15 mouse cellular contexts compared by ENCODE assay signal in the genomic region with DNA sequence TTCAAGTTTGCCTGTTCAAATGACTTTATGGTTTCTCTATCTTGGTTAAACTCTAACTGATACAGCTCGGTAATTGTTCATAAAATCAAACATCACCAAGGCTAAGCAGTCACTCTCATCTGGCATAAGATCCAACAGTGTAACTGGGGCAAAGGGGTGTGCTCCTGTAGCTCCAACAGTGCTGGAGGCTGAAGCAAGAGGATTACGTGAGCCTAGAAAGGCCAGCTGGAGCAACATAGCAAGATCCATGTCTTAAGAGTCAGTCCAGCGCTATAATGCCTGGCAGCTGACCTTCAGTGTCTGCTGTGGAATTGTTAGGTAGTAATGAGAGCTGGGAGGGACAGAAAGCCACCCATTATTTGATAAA. TPM values are rescaled to one million over a fixed set of nuclear protein-coding genes. Genes with fewer than 3 reads are reported as not detected.
DNase-seq lines count a peak whose midpoint lies in the region; ATAC-seq lines count a peak whose summit lies in the region.
"Had no signal": no experiment of that assay in that cellular context is flagged by ENCODE, and none has a peak within 500 bp of the region (broad histone marks: within the 10 kb centered on the region; RNA-seq: fewer than 3 reads in every experiment).

No protein-coding gene starts in this region.

- 0 out of 2 replicates have a peak, but pooled peaks cover 3% of the 10 kb centered on the region for H3K36me3 ChIP-seq in heart, embryonic 12.5 days

- H3K27me3 ChIP-seq in heart, embryonic 12.5 days (replicated peaks) = no peaks in the 10 kb centered on the region
- H3K27me3 ChIP-seq: embryonic facial prominence, embryonic 13.5 days; hindbrain, embryonic 12.5 days; limb, embryonic 12.5 days; megakaryocyte, embryonic 14.5 days had no signal

- H3K9me3 ChIP-seq in heart, embryonic 12.5 days (replicated peaks) = no peaks in the 10 kb centered on the region
- H3K9me3 ChIP-seq: embryonic facial prominence, embryonic 13.5 days; hindbrain, embryonic 12.5 days; limb, embryonic 12.5 days; megakaryocyte, embryonic 14.5 days had no signal

- H3K27ac ChIP-seq in heart, embryonic 12.5 days (ENCODE audit: poor library complexity, severe bottlenecking) = no peak overlapping the region
- H3K27ac ChIP-seq: embryonic facial prominence, embryonic 13.5 days; hindbrain, embryonic 12.5 days; left cerebral cortex, adult 2 months; limb, embryonic 12.5 days had no signal

- intact Hi-C loops in heart, postnatal 10 days (cut with DNase I) = no loop called here

- ATAC-seq in heart, embryonic 12.5 days (ENCODE audit: insufficient number of reproducible peaks, low FRiP score) = no peak

- DNase-seq in adrenal gland, adult 2 months = peak; percentile 37
- no peak for DNase-seq in adrenal gland, postnatal 25 days
- DNase-seq in heart, postnatal 10 days = peak; percentile 25 to 32
- DNase-seq in retina, adult 2 months (ENCODE audit: low read depth, low spot score) = peak; percentile 26
- no peak for DNase-seq in retina, embryonic 14.5 days (ENCODE audit: low spot score)
- no peak for DNase-seq in urinary bladder, postnatal 4 days (ENCODE audit: low spot score in 2 of 2)
- DNase-seq in spleen, adult 12 weeks (ENCODE audit: low spot score) = no peak
- DNase-seq: thymus, postnatal 14 days had no signal

- H3K4me3 ChIP-seq in heart, embryonic 12.5 days = no peak overlapping the region
- H3K4me3 ChIP-seq: embryonic facial prominence, embryonic 13.5 days; heart, adult 2 months; hindbrain, embryonic 12.5 days; left cerebral cortex, adult 2 months; limb, embryonic 12.5 days; megakaryocyte, embryonic 14.5 days had no signal

- WGBS in heart, embryonic 12.5 days = 86% methylated on average over 3 of the region's 3 CpGs

- H3K9ac ChIP-seq in heart, embryonic 12.5 days = no peak overlapping the region
- H3K9ac ChIP-seq: embryonic facial prominence, embryonic 13.5 days; hindbrain, embryonic 12.5 days; limb, embryonic 12.5 days had no signal

- no peak overlapping the region for H3K4me2 ChIP-seq in heart, embryonic 12.5 days
- H3K4me2 ChIP-seq: embryonic facial prominence, embryonic 13.5 days; hindbrain, embryonic 12.5 days; limb, embryonic 12.5 days had no signal

- H3K4me1 ChIP-seq in heart, embryonic 12.5 days (replicated peaks) = peaks cover 5% of the 10 kb centered on the region; the same call in 1 of the 2 replicates
- H3K4me1 ChIP-seq: embryonic facial prominence, embryonic 13.5 days; hindbrain, embryonic 12.5 days; limb, embryonic 12.5 days had no signal

RNA-seq across cellular contexts. Expression of a gene that starts 10.5 kb away (rescaled TPM):
- total RNA-seq in adrenal gland, adult 2 months (2021) = 10 to 100 TPM; 37.2 to 39.4 TPM
- 6.6 and 7.9 TPM in 2 replicates for polyA plus RNA-seq in adrenal gland, adult 2 months (2012; rRNA removed)
- 46.9 and 50.2 TPM in 2 replicates for total RNA-seq in adrenal gland, postnatal 25 days (2021)
- 10 to 100 TPM; 43.6 to 60.4 TPM for total RNA-seq in heart, postnatal 10 days (2021)
- 155 and 173 TPM in 2 replicates for polyA plus RNA-seq in heart, embryonic 12.5 days (2016; fragmentation: Nextera tagmentation; extraction: Ambion mirVana)

RNA-seq across cellular contexts. Expression of a gene that starts 11.0 kb away (rescaled TPM):
- total RNA-seq in adrenal gland, adult 2 months (2021) = 10 to 100 TPM; 43.0 to 53.0 TPM
- 44.8 and 75.6 TPM in 2 replicates for polyA plus RNA-seq in adrenal gland, adult 2 months (2012; rRNA removed)
- 44.5 and 48.4 TPM in 2 replicates for total RNA-seq in adrenal gland, postnatal 25 days (2021)
- total RNA-seq in heart, postnatal 10 days (2021) = 10 to 100 TPM; 25.8 to 27.1 TPM
- 22.3 and 24.1 TPM in 2 replicates for polyA plus RNA-seq in heart, embryonic 12.5 days (2016; fragmentation: Nextera tagmentation; extraction: Ambion mirVana)

RNA-seq across cellular contexts. Expression of a gene that starts 37.7 kb away (rescaled TPM):
- not detected for total RNA-seq in adrenal gland, adult 2 months (2021)
- polyA plus RNA-seq in adrenal gland, adult 2 months (2012; rRNA removed) = 0.10 TPM in 1 of 2 replicates, not detected in the other
- total RNA-seq in adrenal gland, postnatal 25 days (2021) = not detected in 2 replicates
- under 1 TPM; 0.25 to 0.60 TPM for total RNA-seq in heart, postnatal 10 days (2021)
- polyA plus RNA-seq in heart, embryonic 12.5 days (2016; fragmentation: Nextera tagmentation; extraction: Ambion mirVana) = 0.50 and 0.70 TPM in 2 replicates
- total RNA-seq: heart, adult 2 months had no signal

Comparison
In these comparisons a context has a peak if more than half of its experiments do, and no peak if none do; other contexts are left out.
1. DNase-seq: peak in adrenal gland, adult 2 months (single experiment), heart, postnatal 10 days (2 of 2) and retina, adult 2 months (single experiment); none in adrenal gland, postnatal 25 days (single experiment), retina, embryonic 14.5 days (single experiment), urinary bladder, postnatal 4 days (0 of 2) and spleen, adult 12 weeks (single experiment).